Mouse (Mus musculus) kidney, adult 2 months (tissue): Measurements from ENCODE around the gene Tpcn2.

Experiments used
- CTCF ChIP-seq: fragments of 200-500 bp; conservative IDR thresholded peaks from 2 replicates; pipeline ENCODE4 v1.5.1; 2011; ENCODE audit warnings: low read depth, mild to moderate bottlenecking, control low read depth, low read length, moderate library complexity, mixed read lengths; ENCODE audit not compliant: insufficient read depth, insufficient read length
- POLR2A ChIP-seq: fragments of 200-500 bp; IDR thresholded peaks from one replicate; pipeline ENCODE4 v1.6.1; 2011; ENCODE audit warnings: low read depth, low read length, control low read depth

DNA sequence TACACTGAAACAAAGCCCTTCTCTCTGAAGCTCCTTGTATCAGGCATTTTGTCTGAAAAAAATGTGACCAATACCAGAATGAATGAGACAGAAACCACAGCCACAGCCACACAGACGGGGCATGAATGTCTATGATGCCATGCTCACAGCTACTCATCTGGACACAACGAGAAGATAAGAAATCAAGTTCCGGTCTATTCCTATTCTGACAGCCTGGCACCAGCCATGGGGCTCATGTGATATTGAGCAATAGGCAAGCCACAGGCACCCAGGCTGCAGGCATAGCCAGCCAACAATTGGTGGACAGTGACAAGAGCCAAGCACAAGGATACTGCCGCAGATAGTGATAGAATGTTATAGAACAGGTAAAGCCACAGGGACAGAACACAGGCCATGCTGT, 68.3 kb downstream of the Tpcn2 start:
- TF ChIP-seq CTCF (no peak), POLR2A (no peak)
